Mouse (Mus musculus) stomach, postnatal 0 days (tissue): Measurements from ENCODE around the gene Tmem201. TPM values are rescaled to one million over a fixed set of nuclear protein-coding genes. Genes with fewer than 3 reads are reported as not detected.

Source experiments
- ATAC-seq: fragments of 200-750 bp; cut with Nextera tagmentation; 2 replicates; pipeline ENCODE4 v1.8.0; 2017; ENCODE audit not compliant: low FRiP score, low TSS enrichment
- DNase-seq: peaks from one replicate; pipeline ENCODE4 v3.0.0-alpha.2; 2016; ENCODE audit warnings: low spot score
- H3K27ac ChIP-seq: fragments of 300-500 bp; sonication (generic); replicated peaks from 2 replicates; pipeline ENCODE4 v1.5.1; 2014; ENCODE audit warnings: mild to moderate bottlenecking, control low read depth
- H3K27me3 ChIP-seq: fragments of 300-500 bp; sonication (generic); 2 replicates; pipeline ENCODE4 v1.6.1; 2014; ENCODE audit warnings: low read length; ENCODE audit not compliant: control insufficient read depth, insufficient read depth
- H3K36me3 ChIP-seq: fragments of 300-500 bp; sonication (generic); 2 replicates; pipeline ENCODE4 v1.6.1; 2014; ENCODE audit warnings: low read length, mixed read lengths; ENCODE audit not compliant: control insufficient read depth, insufficient read depth
- H3K4me1 ChIP-seq: fragments of 300-500 bp; sonication (generic); replicated peaks from 2 replicates; pipeline ENCODE4 v1.6.1; 2014; ENCODE audit warnings: antibody characterized with exemption; ENCODE audit not compliant: control insufficient read depth, insufficient read depth
- H3K4me2 ChIP-seq: fragments of 300-500 bp; sonication (generic); replicated peaks from 2 replicates; pipeline ENCODE4 v1.6.1; 2014; ENCODE audit warnings: low read depth, mild to moderate bottlenecking, control low read depth, moderate library complexity
- H3K4me3 ChIP-seq: fragments of 300-500 bp; sonication (generic); 2 replicates; pipeline ENCODE4 v1.5.1; 2014; ENCODE audit warnings: low read depth, low read length, control low read depth
- H3K9ac ChIP-seq: fragments of 300-500 bp; sonication (generic); 2 replicates; pipeline ENCODE4 v1.6.1; 2014; ENCODE audit warnings: mild to moderate bottlenecking, low read length, control low read depth, mixed read lengths
- H3K9me3 ChIP-seq: fragments of 300-500 bp; sonication (generic); 2 replicates; pipeline ENCODE4 v1.6.1; 2016; ENCODE audit warnings: low read length; ENCODE audit not compliant: control insufficient read depth
- CTCF ChIP-seq: IDR thresholded peaks from 2 replicates; pipeline ENCODE4 v1.5.1; 2016; ENCODE audit warnings: antibody characterized with exemption, low read depth, mild to moderate bottlenecking, moderate library complexity
- EP300 ChIP-seq: optimal IDR thresholded peaks from 2 replicates; pipeline ENCODE3; 2016; ENCODE audit warnings: antibody characterized with exemption
- WGBS: fragments of 180-500 bp; shearing (Covaris S2); extraction: QIAGEN DNeasy Blood & Tissue Kit; methylation state at CpG from one replicate; pipeline ENCODE4 v1.1.7; 2014; 5-methylcytosine and 5-hydroxymethylcytosine counted together
- polyA plus RNA-seq: library from polyadenylated mRNA; unstranded; fragments of >200 nt; fragmentation: Nextera tagmentation; extraction: Ambion mirVana; gene quantifications from 2 replicates; pipeline ENCODE4 v1.2.1, GENCODE M21; 2015

The Tmem201 gene
- polyA plus RNA-seq, 1 experiment from 2014 or later: 7.5 TPM

DNA sequence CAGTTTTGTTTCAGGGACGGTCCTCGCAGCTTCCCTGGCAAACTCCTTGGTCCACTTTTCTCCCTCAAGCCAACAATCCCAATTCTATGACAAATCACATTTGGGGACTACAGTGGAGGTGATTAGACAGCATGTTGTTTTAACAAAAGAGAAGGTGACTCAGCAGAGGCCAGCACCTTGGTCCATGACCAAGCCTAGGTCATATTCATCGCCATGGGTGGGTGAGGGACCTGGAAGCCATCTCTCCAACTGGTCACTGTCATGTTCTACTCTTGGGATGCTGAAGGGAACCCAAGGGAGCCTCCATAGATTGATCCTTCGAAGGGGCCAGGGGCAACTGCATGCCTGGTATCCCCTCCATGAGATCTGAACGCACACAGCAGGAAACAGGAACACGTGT is 3.6 kb downstream of the Tmem201 start:
- Histone ChIP-seq H3K36me3 (0 out of 2 replicates have a peak, but pooled peaks cover 4% of the 10 kb centered on the region), H3K27ac (no peak overlapping the region), H3K9ac (no peak overlapping the region), H3K4me2 (no peak overlapping the region), H3K4me1 (peaks cover 6% of the 10 kb centered on the region), H3K27me3 (no peaks in the 10 kb centered on the region), H3K4me3 (no peak overlapping the region), H3K9me3 (no peaks in the 10 kb centered on the region)
- TF ChIP-seq EP300 (no peak), CTCF (no peak)
- ATAC-seq: no peak
- no peak for DNase-seq
- 88% methylated on average over 6 of the region's 6 CpGs for WGBS

DNA sequence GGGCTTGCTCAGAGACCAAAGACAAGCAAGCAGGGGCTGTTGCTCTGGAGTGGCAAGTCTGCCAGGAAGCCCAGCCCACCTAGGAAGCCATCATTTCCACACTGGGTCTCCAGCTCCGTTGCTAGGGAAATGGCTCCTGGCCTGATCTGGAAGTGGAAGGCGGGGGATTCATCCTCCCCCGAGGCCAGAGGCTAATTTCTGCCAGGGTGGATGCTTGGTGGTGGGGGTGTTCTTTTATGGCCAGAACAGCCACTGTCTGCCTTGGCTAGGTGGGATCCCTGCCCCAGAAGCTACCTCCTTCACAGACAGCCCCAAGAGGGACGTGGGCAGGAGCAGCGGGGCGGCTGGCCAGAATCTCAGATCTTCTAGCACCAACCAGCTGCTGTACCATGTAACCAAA is 4.1 kb downstream of the Tmem201 start:
- 67% methylated on average over 6 of the region's 6 CpGs for WGBS
- Histone ChIP-seq H3K4me1 (peaks cover 6% of the 10 kb centered on the region), H3K4me2 (no peak overlapping the region), H3K27ac (no peak overlapping the region), H3K36me3 (peaks cover 7% of the 10 kb centered on the region; the same call in 1 of the 2 replicates), H3K4me3 (no peak overlapping the region), H3K9me3 (no peaks in the 10 kb centered on the region), H3K9ac (no peak overlapping the region), H3K27me3 (no peaks in the 10 kb centered on the region)
- TF ChIP-seq CTCF: no peak
- no peak for TF ChIP-seq EP300
- DNase-seq (no peak), ATAC-seq (no peak)

DNA sequence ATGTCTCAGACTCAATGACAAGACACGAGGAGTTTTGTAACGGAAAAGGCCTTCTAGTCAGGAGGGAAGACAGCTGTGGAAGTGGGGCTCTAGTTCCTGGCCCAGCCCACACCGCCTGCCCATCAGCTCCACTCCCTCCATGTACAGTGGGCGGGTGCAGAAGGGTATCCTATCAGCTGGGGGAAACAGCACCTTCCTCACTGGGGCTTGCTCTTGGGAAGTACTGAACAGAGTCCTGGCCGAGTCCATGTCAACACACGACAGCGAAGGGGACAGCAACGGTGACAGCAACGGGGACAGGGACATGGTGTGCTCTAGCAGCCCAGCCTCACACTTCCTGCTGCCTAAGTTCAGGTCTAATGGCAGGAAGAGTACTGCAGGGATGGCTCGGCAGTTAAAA is 5.0 kb downstream of the Tmem201 start:
- no peaks in the 10 kb centered on the region for H3K27me3 ChIP-seq
- H3K4me1 ChIP-seq: peaks cover 6% of the 10 kb centered on the region
- ATAC-seq (no peak), DNase-seq (no peak)
- no peak overlapping the region for H3K4me3 ChIP-seq
- no peak overlapping the region; the same call in 1 of the 2 replicates for H3K9ac ChIP-seq
- no peaks in the 10 kb centered on the region for H3K9me3 ChIP-seq
- TF ChIP-seq CTCF: no peak
- TF ChIP-seq EP300: no peak
- peak overlapping the region; percentile 18; the same call in 1 of the 2 replicates for H3K27ac ChIP-seq
- H3K4me2 ChIP-seq: no peak overlapping the region
- peaks cover 10% of the 10 kb centered on the region; the same call in 1 of the 2 replicates for H3K36me3 ChIP-seq
- 49% methylated on average over 10 of the region's 10 CpGs for WGBS

DNA sequence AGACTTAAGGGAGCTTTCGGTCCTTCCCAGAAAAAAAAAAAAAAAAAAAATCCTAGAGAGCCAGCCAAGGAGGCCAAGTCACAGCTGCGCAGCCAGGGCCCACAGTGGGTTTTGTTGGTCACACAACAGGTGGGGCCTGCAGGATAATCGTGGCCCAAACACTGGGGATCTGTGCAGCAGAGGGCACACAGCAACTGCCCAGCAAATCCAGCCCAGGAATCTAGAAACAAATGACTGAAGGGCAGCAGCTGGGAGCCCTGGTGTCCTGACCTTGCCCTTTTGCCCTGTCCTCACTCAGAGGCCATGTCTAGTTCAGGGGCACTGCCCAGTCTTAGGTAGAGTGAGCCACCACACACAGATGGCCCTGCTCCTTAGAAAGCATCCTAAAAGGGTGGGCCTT is 5.5 kb downstream of the Tmem201 start:
- no peak for ATAC-seq
- Histone ChIP-seq H3K9ac (no peak overlapping the region; the same call in 1 of the 2 replicates), H3K4me2 (no peak overlapping the region), H3K4me3 (no peak overlapping the region), H3K9me3 (no peaks in the 10 kb centered on the region), H3K27ac (peak overlapping the region; percentile 18; the same call in 1 of the 2 replicates), H3K4me1 (peaks cover 6% of the 10 kb centered on the region), H3K36me3 (peaks cover 14% of the 10 kb centered on the region), H3K27me3 (no peaks in the 10 kb centered on the region)
- no peak for DNase-seq
- TF ChIP-seq CTCF (no peak), EP300 (no peak)
- whole genome bisulfite sequencing: 84% methylated on average over 3 of the region's 3 CpGs

DNA sequence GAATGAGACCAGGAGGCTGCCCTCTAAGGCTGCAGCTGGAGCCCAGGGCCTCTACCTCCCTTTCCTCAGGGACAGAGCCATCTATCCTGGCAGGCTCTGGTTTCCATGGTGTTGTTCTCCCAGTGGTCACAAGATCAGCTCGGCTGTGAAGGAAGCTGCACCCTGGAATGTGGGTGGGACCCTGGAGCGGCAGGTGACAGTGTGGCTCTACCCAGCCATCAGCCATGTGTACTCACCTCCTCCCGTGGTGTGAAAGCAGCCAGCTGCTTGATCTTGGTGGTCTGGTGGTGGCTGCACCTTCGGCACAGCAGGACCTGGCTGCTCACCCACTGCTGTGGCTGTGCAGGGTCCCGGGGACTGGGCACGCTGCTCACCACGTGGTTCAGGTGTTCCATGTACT is 7.0 kb downstream of the Tmem201 start:
- H3K36me3 ChIP-seq: peaks cover 22% of the 10 kb centered on the region
- H3K4me2 ChIP-seq: no peak overlapping the region
- 44% methylated on average over 7 of the region's 7 CpGs for WGBS
- no peak overlapping the region for H3K27ac ChIP-seq
- TF ChIP-seq CTCF (no peak), EP300 (no peak)
- no peaks in the 10 kb centered on the region for H3K4me1 ChIP-seq
- ATAC-seq (no peak), DNase-seq (no peak)
- no peaks in the 10 kb centered on the region for H3K27me3 ChIP-seq
- no peak overlapping the region for H3K9ac ChIP-seq
- H3K9me3 ChIP-seq: no peaks in the 10 kb centered on the region
- H3K4me3 ChIP-seq: no peak overlapping the region

DNA sequence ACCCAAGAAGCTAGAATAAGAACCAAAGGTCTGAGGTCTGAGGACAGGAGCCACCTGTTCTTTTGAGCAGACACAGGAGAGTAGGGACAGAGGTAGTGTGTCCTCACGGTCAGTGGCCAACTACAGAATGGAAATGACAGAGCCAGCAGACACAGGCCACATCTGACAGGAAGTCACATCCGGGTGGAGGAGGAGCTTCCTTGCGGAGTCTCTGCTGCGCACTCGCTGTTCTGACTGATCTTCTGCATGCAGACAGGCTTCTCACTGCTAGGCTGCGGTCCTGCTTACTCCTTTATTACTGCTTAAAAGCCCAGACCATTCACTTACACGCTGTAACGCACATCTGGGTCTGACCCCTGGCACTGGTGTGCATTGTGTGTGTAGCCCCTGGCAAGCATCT is 9.0 kb downstream of the Tmem201 start:
- 70% methylated on average over 8 of the region's 8 CpGs for WGBS
- H3K4me3 ChIP-seq: no peak overlapping the region
- DNase-seq: no peak

More for the DNA sequence above, 9.0 kb downstream of the Tmem201 start:
- H3K36me3 ChIP-seq: peaks cover 22% of the 10 kb centered on the region
- no peak for ATAC-seq
- H3K27me3 ChIP-seq: no peaks in the 10 kb centered on the region
- no peaks in the 10 kb centered on the region for H3K9me3 ChIP-seq
- H3K4me2 ChIP-seq: no peak overlapping the region
- H3K4me1 ChIP-seq: no peaks in the 10 kb centered on the region
- no peak overlapping the region for H3K27ac ChIP-seq
- TF ChIP-seq CTCF: no peak
- no peak for TF ChIP-seq EP300
- H3K9ac ChIP-seq: no peak overlapping the region
